Mouse (Mus musculus) cerebellum, adult 9-11 months (tissue): ENCODE measurements at regions not wholly inside any gene's neighbourhood (a gene's known extent, or its start where the extent isn't known, plus 50 kb on each side); places are given as distances from the start of the nearest gene placed in this dataset.
A peak's percentile ranks its signal among the peaks of the same experiment; 100 is the strongest.

Experiments
- DNase-seq: peaks from one replicate; pipeline ENCODE4 v3.0.0; 2022

DNA sequence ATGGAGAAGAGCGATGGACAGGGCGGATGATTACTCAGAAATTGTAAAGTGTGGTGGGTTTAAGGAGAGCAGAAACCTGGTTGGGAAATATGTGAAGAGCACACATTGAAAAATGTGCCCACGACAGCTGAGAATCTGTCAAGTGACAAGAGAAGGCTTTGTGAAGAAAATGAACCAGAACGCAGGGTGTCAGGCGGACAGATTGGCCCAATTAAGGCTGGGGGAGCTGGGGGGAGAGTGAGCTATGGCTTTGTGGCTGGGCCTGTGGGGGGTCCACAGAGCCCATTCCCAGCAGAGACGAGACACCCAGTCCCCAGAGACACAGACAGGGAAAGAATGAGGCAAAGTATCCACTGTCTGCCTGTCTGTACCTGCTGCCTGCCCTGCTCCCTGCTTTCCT lies 153.3 kb downstream of the Shq1 start:
- no peak for DNase-seq

GRCm38 (mm10) chr6:100512676-100513075 lies 158.3 kb downstream of the Shq1 start:
- DNase-seq, result no peak

DNA sequence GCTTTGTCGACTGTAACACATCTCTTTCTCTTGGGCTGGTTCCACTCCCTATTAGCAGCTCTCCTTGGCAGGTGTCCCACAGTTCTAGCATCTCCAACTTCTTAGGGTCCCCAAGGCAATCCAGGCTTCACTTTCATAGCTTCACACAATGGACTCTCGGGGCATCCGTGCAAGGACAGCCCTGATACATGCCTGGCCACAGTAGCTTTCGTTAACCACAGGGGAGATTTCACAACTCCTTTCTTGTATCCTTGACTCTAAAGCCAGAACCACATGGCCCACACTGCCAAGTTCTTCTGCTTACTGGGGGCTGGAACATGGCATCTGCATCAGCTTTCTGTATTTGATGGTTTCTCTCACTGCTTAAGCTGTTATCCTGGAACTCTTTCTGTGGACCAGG lies 160.3 kb downstream of the Shq1 start:
- no peak for DNase-seq

DNA sequence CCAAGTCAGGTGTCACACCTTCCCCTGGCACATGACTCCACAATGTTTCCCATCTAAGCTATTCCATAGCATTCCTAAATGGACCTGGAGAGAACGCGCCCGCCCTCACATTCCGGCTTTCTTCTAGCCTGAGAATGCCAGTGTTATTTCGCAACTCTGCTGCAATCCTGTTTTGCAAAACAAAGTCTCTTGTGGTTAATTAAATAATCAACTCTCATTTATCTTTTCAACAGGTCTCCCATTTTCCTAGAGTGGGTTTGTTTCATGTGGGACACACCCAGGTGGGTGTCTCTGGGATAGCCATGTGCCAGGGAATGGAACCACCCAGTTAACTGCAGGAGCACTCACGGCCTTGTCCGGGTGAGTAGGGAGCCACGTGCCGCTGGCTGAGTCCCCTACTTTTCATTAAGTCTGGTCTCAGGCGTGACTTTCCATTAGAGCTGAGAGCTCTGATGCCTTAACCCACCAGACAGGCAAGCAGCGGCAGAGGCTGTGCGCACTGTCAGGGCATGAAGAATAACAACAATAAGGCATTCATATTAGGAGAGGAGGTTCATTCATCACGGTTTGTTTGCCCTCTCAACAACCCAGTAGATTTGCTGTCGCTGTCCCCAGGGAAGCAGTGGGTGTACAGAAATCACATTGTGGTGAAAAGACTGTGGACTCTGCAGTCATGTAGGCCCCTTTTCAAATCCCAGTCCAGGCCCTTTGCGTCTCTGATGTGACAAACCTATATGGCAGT lies 165.3 kb downstream of the Shq1 start:
- DNase-seq, result no peak

DNA sequence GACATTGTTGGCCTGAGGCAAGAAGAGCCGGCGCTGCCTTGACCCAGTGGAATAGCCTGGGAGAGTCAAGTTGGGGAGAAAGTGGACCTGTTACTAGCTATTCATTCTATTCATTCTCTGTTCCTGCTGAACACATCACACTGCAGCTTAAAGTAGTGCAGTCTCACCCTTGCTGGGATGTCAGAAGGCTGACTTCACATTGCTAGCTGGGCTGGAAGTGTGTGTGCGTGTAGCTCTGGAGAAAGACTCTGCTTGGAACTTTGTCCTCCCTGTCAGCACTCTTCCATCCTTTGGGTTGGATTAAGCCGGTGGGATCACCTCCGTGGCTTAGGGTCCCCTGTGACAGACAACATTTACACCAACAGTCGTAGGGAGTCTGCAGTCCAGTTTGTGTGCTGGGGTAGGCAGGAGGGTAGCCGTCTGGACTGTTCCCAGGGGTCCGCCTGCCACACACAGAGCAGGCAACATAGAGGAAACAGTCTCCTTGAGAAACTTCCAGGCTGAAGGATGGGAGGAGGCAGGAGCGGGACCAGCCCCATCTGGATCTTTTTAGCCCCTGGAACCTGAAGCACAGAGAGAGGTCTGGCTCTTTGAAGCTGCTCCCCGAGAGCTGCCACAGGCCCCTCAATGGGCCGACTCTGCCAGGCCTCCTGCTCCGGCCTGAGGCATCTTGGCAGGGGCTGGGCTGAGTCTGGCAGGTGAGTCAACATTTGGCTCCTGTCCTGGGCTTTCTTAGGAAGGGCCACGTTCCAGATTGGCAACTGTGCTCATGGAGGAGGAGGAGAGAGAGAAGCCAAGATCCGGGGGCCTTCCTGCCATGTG lies 167.8 kb downstream of the Shq1 start:
- peak; percentile 95 for DNase-seq

DNA sequence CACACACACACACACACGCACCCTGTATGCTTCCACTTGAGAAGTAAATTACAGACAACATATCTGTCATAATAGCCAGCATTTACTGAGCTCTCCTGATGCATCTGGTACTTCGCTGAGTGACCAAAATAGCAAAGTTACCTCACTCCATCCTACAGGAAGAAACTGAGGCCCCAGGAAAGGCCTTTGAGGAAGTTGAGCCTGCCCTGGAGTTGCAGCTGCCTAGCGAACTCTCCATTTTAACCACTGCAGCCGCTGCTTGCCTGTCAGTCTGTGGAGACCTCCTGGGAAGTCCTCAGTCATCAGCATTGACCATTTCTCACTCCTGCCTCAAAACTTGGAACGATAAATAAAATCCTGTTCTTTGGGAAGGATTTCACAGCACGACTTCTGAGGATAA lies 168.8 kb downstream of the Shq1 start:
- no peak for DNase-seq

DNA sequence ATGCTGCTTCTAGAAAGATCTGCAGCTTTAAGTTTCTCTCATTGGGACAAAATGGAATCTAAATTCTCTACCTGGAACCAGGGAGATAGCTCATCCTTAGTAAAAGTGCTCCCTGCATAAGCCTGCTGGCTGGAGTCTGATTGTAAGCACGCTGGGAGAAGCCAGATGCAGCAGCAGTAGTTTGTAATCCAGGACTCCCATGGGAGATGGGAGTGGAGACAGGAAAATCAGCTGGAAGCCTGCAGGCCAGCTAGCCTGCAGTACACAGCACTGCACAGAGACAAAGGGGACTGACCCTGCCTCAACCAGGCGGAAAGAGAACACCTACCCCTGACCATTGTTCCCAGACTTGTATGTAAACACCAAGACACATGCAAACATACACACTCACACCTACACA lies 170.2 kb downstream of the Shq1 start:
- DNase-seq, result no peak

DNA sequence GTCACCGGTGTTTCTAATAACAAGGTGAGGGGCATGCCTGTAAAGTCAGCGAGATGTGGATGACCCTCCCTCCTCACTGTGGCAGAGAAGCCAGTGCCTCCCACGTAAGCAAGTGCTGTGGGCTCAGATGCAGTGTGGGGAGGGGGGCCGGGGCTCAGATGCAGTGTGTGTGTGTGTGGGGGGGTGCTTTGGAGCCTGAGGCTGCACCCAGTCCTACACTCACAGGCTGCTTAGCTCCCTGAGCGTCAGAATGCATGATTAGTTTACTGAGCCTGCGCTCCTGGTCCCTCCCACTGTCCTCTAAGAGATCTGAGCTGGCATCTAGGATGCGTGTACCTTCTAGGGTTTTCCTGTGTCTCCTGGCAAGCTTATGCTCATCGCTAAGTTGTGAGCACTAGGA lies 170.9 kb downstream of the Shq1 start:
- DNase-seq, result no peak

DNA sequence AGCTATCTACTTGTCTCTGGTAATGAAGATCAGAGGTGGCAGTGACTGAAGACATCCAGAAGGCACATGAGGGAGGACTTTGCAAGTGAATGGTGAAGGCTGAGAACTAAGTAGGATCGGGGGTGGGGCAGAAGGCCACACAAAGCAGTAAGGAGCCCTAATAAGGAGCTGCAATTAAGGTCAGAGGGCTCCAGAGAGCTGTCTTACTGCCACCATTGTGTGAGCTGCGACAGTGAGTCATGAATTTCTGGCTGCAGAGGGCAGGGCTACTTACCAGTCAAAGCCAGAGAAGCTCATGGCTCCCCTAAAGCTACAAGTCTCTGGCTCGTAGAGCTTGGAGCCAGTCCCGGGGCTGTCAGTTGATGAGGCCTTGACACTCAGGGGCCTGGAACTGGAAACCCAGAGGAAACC lies 172.1 kb downstream of the Shq1 start:
- DNase-seq, result no peak

DNA sequence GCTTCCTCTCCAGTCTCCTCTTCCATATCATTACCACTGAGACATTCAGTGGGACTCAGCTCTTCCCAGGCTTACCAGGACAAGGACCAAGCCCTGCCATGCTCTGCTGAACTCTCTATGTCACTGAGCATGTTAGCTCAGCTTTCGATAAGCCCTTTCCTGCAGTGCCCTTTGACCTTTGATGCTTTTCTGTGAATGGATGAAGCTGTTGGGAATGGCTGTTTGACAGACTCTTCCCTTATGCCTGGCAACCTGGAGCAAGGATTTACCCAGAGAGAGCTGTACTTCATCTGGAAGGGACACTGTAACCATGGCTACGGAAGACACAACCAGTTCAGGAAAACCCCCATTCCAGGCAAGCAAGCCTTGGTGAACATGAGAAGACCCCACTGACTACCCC lies 172.8 kb downstream of the Shq1 start:
- no peak for DNase-seq

- DNase-seq, result no peak
Measured at GRCm38 (mm10) chr6:100496135-100496534, 174.8 kb downstream of the Shq1 start.

DNA sequence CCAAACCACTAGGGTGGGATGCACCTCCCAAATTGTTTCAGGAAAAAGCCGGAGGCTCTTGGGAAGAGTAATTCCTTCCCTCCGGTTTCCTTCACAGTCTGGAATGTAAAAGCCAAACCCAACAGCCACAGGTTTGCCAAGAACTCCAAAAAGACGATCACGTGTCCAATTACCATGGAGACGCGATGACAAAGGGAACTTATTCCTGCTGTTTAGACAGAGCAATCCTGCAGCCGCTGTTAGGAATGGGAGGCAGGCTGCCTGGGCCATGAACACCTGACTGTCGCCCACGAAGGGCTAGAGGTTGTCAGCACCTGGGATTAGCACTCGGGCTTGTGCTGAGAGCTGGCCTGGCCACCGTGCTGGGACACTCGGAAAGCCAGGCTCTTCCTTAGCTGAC lies 175.8 kb downstream of the Shq1 start:
- no peak for DNase-seq

DNA sequence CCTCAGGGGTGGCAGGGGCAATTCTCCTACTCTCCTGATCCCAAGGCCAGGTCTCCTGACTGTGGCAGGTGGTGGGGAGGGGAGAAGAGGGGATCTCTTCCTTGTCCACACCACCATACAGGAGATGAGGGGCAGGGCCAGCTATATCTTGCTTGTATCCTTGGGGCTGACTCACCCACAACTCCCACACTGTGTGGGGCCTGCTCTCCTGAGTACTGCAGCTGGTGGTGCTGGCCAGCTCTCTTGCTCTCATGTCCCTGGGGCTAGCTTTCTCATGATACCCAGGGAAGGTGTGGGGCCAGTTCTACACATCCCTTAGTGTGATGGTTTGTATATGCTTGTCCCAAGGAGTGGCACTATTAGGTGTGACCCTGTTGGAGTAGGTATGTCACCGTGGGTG lies 177.4 kb downstream of the Shq1 start:
- DNase-seq, result no peak

- DNase-seq, result no peak
Measured at GRCm38 (mm10) chr6:100491811-100492210, 179.1 kb downstream of the Shq1 start.

- DNase-seq, result no peak
Measured at GRCm38 (mm10) chr6:100490920-100491712, 179.8 kb downstream of the Shq1 start.

- no peak for DNase-seq
Measured at GRCm38 (mm10) chr6:100483836-100484235, 187.1 kb downstream of the Shq1 start.

DNA sequence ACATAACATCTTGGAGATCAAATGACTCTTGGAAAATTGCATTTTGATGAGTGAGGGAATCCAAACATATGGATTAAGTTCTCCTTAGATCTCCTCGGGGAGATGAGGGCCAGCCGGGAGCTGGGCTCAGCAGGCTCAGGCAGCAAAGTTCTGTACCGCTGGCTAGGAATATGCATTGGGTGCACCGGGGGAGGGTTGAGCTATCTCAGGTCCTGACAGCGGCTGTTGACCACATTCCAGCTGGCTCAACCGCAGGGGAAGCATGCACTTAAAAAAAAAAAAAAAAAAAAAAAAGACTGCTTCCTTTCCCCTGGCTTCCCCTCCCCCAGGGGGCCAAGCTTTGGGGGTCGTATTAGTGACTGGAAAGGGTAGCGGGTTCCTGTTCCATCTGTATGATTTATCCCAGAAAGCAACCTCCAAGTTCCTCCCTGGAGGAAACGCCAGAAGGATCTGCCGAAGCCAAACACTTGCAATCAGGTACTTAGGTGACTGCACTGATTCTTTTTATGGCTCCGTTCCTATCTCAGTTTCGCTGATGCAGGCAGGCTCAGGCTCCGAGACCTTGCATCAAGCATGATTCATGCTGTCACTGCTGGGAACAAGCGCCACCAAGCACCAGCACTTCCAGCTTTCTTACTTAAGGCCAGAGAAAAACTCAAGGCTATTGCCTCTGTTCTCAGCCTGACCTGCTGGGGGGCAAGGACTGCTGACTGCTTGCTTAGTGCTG lies 187.7 kb downstream of the Shq1 start:
- no peak for DNase-seq

DNA sequence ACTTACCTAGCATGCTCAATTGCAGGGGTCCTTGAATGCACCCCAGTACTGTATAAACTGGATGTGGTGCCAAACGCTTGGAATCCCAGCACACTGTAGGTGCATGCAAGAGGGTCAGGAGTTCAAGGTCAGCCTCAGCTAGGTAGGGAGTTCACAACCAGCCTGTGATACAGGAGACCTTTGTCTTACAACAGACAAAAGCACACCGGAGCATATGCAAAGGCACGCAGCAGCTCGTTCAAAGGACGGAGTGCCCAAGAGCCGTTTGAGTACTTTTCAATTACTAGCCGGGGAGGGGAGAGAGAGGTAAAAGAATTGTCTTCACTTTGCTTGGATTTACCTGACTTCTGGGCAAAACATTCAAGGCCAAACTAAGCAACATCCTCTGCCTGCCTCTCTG lies 188.4 kb downstream of the Shq1 start:
- no peak for DNase-seq

DNA sequence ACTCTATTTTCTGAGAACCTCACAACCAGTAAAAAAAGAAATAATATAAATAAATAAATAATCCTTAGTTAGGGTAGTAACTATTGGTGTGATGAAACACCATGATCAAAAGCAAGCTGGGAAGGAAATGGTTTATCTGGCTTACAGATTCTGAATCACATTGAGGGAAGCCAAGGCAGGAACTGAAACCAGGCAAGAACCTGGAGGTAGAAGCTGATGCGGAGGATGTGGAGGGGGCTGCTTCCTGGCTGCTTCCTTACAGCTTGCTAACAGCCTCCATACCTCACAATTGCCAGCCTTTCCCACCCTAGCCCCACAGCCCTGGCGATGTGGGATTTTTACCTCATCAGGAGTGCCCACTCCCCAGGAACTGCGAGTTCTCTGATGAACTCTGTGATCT lies 190.4 kb downstream of the Shq1 start:
- no peak for DNase-seq

GRCm38 (mm10) chr6:100479881-100480280 lies 191.1 kb downstream of the Shq1 start:
- DNase-seq, result no peak

DNA sequence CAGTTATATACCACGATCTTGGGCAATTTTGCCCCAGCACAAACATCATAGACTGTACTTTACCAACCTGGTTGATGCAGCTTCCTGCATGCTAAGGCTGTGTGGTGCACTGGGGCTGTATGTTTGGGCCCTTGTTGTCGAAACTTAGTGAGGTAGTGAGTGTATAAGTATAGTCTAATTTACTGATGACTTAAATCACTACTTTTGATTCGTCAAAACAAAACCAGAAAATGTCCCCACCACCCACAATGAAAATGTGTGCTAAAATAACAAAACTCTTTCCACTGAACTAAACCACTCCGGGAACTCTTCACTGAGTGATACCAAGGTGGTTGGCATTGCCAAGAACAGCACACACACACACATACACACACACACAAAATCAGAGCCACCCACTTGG lies 191.5 kb downstream of the Shq1 start:
- DNase-seq, result no peak

GRCm38 (mm10) chr6:100476550-100477366 lies 189.5 kb upstream of the Rybp start:
- no peak for DNase-seq
